In genomic region chr5:106771029-106771428, GRCm38 (mm10) we compare ENCODE assay signal across 21 mouse cellular contexts.
"Had no signal": no experiment of that assay in that cellular context is flagged by ENCODE, and none has a peak within 500 bp of the region (broad histone marks: within the 10 kb centered on the region; RNA-seq: fewer than 3 reads in every experiment).

No protein-coding gene starts in this region.

- H3K36me3 ChIP-seq: lung, embryonic 15.5 days; midbrain, embryonic 10.5 days; midbrain, embryonic 12.5 days; neural tube, embryonic 13.5 days; neural tube, embryonic 15.5 days had no signal

- H3K4me3 ChIP-seq: lung, embryonic 15.5 days; megakaryocyte, embryonic 14.5 days; midbrain, embryonic 10.5 days; midbrain, embryonic 12.5 days; myocyte; neural tube, embryonic 13.5 days; neural tube, embryonic 15.5 days had no signal

- H3K27me3 ChIP-seq: lung, embryonic 15.5 days; midbrain, embryonic 12.5 days; neural tube, embryonic 13.5 days; neural tube, embryonic 15.5 days had no signal

- H3K9me3 ChIP-seq: lung, embryonic 15.5 days; megakaryocyte, embryonic 14.5 days; midbrain, embryonic 10.5 days; midbrain, embryonic 12.5 days; neural tube, embryonic 13.5 days; neural tube, embryonic 15.5 days had no signal

- H3K27ac ChIP-seq: lung, embryonic 15.5 days; midbrain, embryonic 10.5 days; midbrain, embryonic 12.5 days; neural tube, embryonic 13.5 days; neural tube, embryonic 15.5 days had no signal

- DNase-seq: liver, postnatal 0 days; lung, adult 2 months; lung, postnatal 4 days; midbrain, embryonic 14.5 days; retina, postnatal 1 day; right cerebral cortex, adult 18-20 months; right cerebral cortex, postnatal 25 days; right cerebral cortex, postnatal 4 days; spleen, adult 18-20 months; thymus, adult 18-20 months; thymus, postnatal 14 days; thymus, postnatal 36 days had no signal

- ATAC-seq: liver, postnatal 0 days; lung, postnatal 0 days; midbrain, embryonic 16.5 days had no signal

- H3K4me1 ChIP-seq: lung, embryonic 15.5 days; megakaryocyte, embryonic 14.5 days; neural tube, embryonic 15.5 days had no signal
